Mouse (Mus musculus): ENCODE data around the gene Olfm2. TPM values are rescaled to one million over a fixed set of nuclear protein-coding genes. Genes with fewer than 3 reads are reported as not detected.
"Not testable (repeated sequence)": the region's sequence is repeated elsewhere in the genome, so short reads cannot be mapped to it uniquely, and the experiment has no call there.

The Olfm2 gene
- total RNA-seq, 1 experiment from 2014 or later, result 0.46 TPM

- DNase-seq, result no peak
Observed at GRCm38 (mm10) chr9:20652260-20652658, 93.9 kb downstream of the Olfm2 start.

GRCm38 (mm10) chr9:20651602-20652259, 94.4 kb downstream of the Olfm2 start, which contains the start of gene Pin1:
Gene Pin1, plus strand, starts transcription at chr9:20652095.
- DNase-seq, result peak; percentile 97

GRCm38 (mm10) chr9:20645121-20645520, 101.0 kb downstream of the Olfm2 start:
- no peak for DNase-seq

GRCm38 (mm10) chr9:20644360-20645081, 101.6 kb downstream of the Olfm2 start, which contains the start of gene Fbxl12:
Gene Fbxl12, minus strand, starts transcription at chr9:20644767.
- DNase-seq, result peak; percentile 69

- DNase-seq, result no peak
Observed at GRCm38 (mm10) chr9:20643781-20644180, 102.4 kb downstream of the Olfm2 start.

GRCm38 (mm10) chr9:20642896-20643466, 103.2 kb downstream of the Olfm2 start:
- DNase-seq, result peak; percentile 81

- peak; percentile 80 for DNase-seq
Observed at GRCm38 (mm10) chr9:20642101-20642895, 103.9 kb downstream of the Olfm2 start, which contains the start of gene Ubl5. Gene Ubl5, plus strand, starts transcription at chr9:20642878.

- no peak for DNase-seq
Observed at GRCm38 (mm10) chr9:20641501-20641900, 104.6 kb downstream of the Olfm2 start.

- no peak for DNase-seq
Observed at GRCm38 (mm10) chr9:20639486-20639885, 106.7 kb downstream of the Olfm2 start.

- no peak for DNase-seq
Observed at GRCm38 (mm10) chr9:20638552-20638951, 107.6 kb downstream of the Olfm2 start.

- no peak for DNase-seq
Observed at GRCm38 (mm10) chr9:20636790-20637189, 109.4 kb downstream of the Olfm2 start.

- DNase-seq, result no peak
Observed at GRCm38 (mm10) chr9:20636256-20636655, 109.9 kb downstream of the Olfm2 start.

GRCm38 (mm10) chr9:20635676-20636075, 110.5 kb downstream of the Olfm2 start:
- DNase-seq, result not testable (repeated sequence)

- DNase-seq, result no peak
Observed at GRCm38 (mm10) chr9:20631332-20631731, 114.8 kb downstream of the Olfm2 start.

Other genes starting within 250 kb of the Olfm2 start
- 41.7 and 47.2 TPM in 2 replicates for gene Zfp266, start 224.9 kb downstream of the Olfm2 start, total RNA-seq (2021)
- 9.0 and 12.9 TPM in 2 replicates for gene Zfp846, start 165.1 kb downstream of the Olfm2 start, total RNA-seq (2021)
- 331 and 363 TPM in 2 replicates for gene Ubl5, start 103.5 kb downstream of the Olfm2 start, total RNA-seq (2021)
- 20.5 and 30.0 TPM in 2 replicates for gene Fbxl12, start 101.6 kb downstream of the Olfm2 start, total RNA-seq (2021)
- 21.6 and 24.8 TPM in 2 replicates for gene Pin1, start 94.3 kb downstream of the Olfm2 start, total RNA-seq (2021)
- 178 and 222 TPM in 2 replicates for gene Col5a3, start 68.7 kb upstream of the Olfm2 start, total RNA-seq (2021)
- not detected in 2 replicates for gene Rdh8, start 72.2 kb upstream of the Olfm2 start, total RNA-seq (2021)
- gene A230050P20Rik, start 122.3 kb upstream of the Olfm2 start, total RNA-seq (2021), result 22.5 and 33.4 TPM in 2 replicates
- gene Angptl6, start 133.4 kb upstream of the Olfm2 start, total RNA-seq (2021), result 2.9 and 3.7 TPM in 2 replicates
- 37.2 and 37.3 TPM in 2 replicates for gene Ppan, start 141.8 kb upstream of the Olfm2 start, total RNA-seq (2021)
- gene Eif3g, start 152.3 kb upstream of the Olfm2 start, total RNA-seq (2021), result 143 and 150 TPM in 2 replicates
- gene Dnmt1, start 213.5 kb upstream of the Olfm2 start, total RNA-seq (2021), result 61.3 and 68.1 TPM in 2 replicates
- 16.2 and 16.9 TPM in 2 replicates for gene S1pr2, start 230.4 kb upstream of the Olfm2 start, total RNA-seq (2021)